Mouse (Mus musculus): ENCODE results near the gene Sebox. TPM values are rescaled to one million over a fixed set of nuclear protein-coding genes. Genes with fewer than 3 reads are reported as not detected.

The Sebox gene
- polyA plus RNA-seq, 1 experiment from 2014 or later: not detected

Other genes starting within 250 kb of the Sebox start
- gene 2610507B11Rik, start 241.7 kb upstream of the Sebox start, polyA plus RNA-seq (2016; fragmentation: Nextera tagmentation; extraction: Ambion mirVana): 79.1 and 81.8 TPM in 2 replicates
- 0.26 and 0.28 TPM in 2 replicates for gene BC030499, start 212.6 kb upstream of the Sebox start, polyA plus RNA-seq (2016; fragmentation: Nextera tagmentation; extraction: Ambion mirVana)
- 55.3 and 63.6 TPM in 2 replicates for gene Spag5, start 201.9 kb upstream of the Sebox start, polyA plus RNA-seq (2016; fragmentation: Nextera tagmentation; extraction: Ambion mirVana)
- 4.0 and 5.0 TPM in 2 replicates for gene Aldoc, start 180.5 kb upstream of the Sebox start, polyA plus RNA-seq (2016; fragmentation: Nextera tagmentation; extraction: Ambion mirVana)
- gene Pigs, start 175.0 kb upstream of the Sebox start, polyA plus RNA-seq (2016; fragmentation: Nextera tagmentation; extraction: Ambion mirVana): 68.8 and 72.5 TPM in 2 replicates
- 94.8 and 96.3 TPM in 2 replicates for gene Unc119, start 160.0 kb upstream of the Sebox start, polyA plus RNA-seq (2016; fragmentation: Nextera tagmentation; extraction: Ambion mirVana)
- not detected in 2 replicates for gene Foxn1, start 116.9 kb upstream of the Sebox start, polyA plus RNA-seq (2016; fragmentation: Nextera tagmentation; extraction: Ambion mirVana)
- gene Slc13a2, start 81.2 kb upstream of the Sebox start, polyA plus RNA-seq (2016; fragmentation: Nextera tagmentation; extraction: Ambion mirVana): not detected in 2 replicates
- gene Slc46a1, start 37.8 kb upstream of the Sebox start, polyA plus RNA-seq (2016; fragmentation: Nextera tagmentation; extraction: Ambion mirVana): 15.0 and 17.1 TPM in 2 replicates
- 2.8 TPM in 2 replicates for gene Sarm1, start 5.7 kb upstream of the Sebox start, polyA plus RNA-seq (2016; fragmentation: Nextera tagmentation; extraction: Ambion mirVana)
- 0.26 and 0.28 TPM in 2 replicates for gene Vtn, start 4.4 kb upstream of the Sebox start, polyA plus RNA-seq (2016; fragmentation: Nextera tagmentation; extraction: Ambion mirVana)
- 51.9 and 56.1 TPM in 2 replicates for gene Tmem199, start 8.7 kb downstream of the Sebox start, polyA plus RNA-seq (2016; fragmentation: Nextera tagmentation; extraction: Ambion mirVana)
- 176 and 180 TPM in 2 replicates for gene Poldip2, start 8.7 kb downstream of the Sebox start, polyA plus RNA-seq (2016; fragmentation: Nextera tagmentation; extraction: Ambion mirVana)
- 70.4 and 72.5 TPM in 2 replicates for gene Tnfaip1, start 32.9 kb downstream of the Sebox start, polyA plus RNA-seq (2016; fragmentation: Nextera tagmentation; extraction: Ambion mirVana)
- gene Ift20, start 32.9 kb downstream of the Sebox start, polyA plus RNA-seq (2016; fragmentation: Nextera tagmentation; extraction: Ambion mirVana): 129 and 132 TPM in 2 replicates
- gene Tmem97, start 47.3 kb downstream of the Sebox start, polyA plus RNA-seq (2016; fragmentation: Nextera tagmentation; extraction: Ambion mirVana): 63.3 and 63.9 TPM in 2 replicates
- 10.8 and 11.6 TPM in 2 replicates for gene Nlk, start 193.9 kb downstream of the Sebox start, polyA plus RNA-seq (2016; fragmentation: Nextera tagmentation; extraction: Ambion mirVana)
- 37.6 and 40.2 TPM in 2 replicates for gene Ccnq, start 248.3 kb downstream of the Sebox start, polyA plus RNA-seq (2016; fragmentation: Nextera tagmentation; extraction: Ambion mirVana)

Measured in limb, embryonic 12.5 days (tissue).